10 mouse cellular contexts compared by ENCODE assay signal in genomic region chr2:31827877-31828276, GRCm38 (mm10). TPM values are rescaled to one million over a fixed set of nuclear protein-coding genes. Genes with fewer than 3 reads are reported as not detected.
DNase-seq lines count a peak whose midpoint lies in the region; ATAC-seq and TF ChIP-seq lines count a peak whose summit lies in the region.
"Had no signal": no experiment of that assay in that cellular context is flagged by ENCODE, and none has a peak within 500 bp of the region (broad histone marks: within the 10 kb centered on the region; RNA-seq: fewer than 3 reads in every experiment).

No protein-coding gene starts in this region.

- no peak overlapping the region for H3K9ac ChIP-seq in forebrain, postnatal 0 days

- H3K4me3 ChIP-seq in forebrain, postnatal 0 days (ENCODE audit: low read depth, low read length): no peak overlapping the region
- H3K4me3 ChIP-seq in heart, embryonic 10.5 days: no peak overlapping the region

- no peak for TF ChIP-seq CTCF in forebrain, postnatal 0 days (IDR thresholded peaks at IDR 0.05; ENCODE audit: low read depth)

- no peaks in the 10 kb centered on the region for H3K9me3 ChIP-seq in forebrain, postnatal 0 days (ENCODE audit: low read length)
- no peaks in the 10 kb centered on the region for H3K9me3 ChIP-seq in heart, embryonic 10.5 days

- peak; percentile 54 for DNase-seq in gastrocnemius, postnatal 10 days
- no peak for DNase-seq in gastrocnemius, postnatal 25 days
- DNase-seq in adipocyte (ENCODE audit: low spot score): peak; percentile 12
- DNase-seq in forebrain, postnatal 0 days: peak; percentile 91
- DNase-seq in layer of hippocampus, postnatal 36 days: peak; percentile 80 to 83
- DNase-seq in right cerebral cortex, postnatal 4 days: peak; percentile 94
- DNase-seq in heart, embryonic 10.5 days (ENCODE audit: low spot score): no peak
- DNase-seq in embryo, embryonic 10.5 days (ENCODE audit: low spot score): no peak

- H3K27me3 ChIP-seq in forebrain, postnatal 0 days (ENCODE audit: insufficient read depth, low read length): no peaks in the 10 kb centered on the region
- H3K27me3 ChIP-seq in heart, embryonic 10.5 days (ENCODE audit: insufficient read depth, poor library complexity, severe bottlenecking): peaks cover 79% of the 10 kb centered on the region

- 9% methylated on average over 7 of the region's 7 CpGs for WGBS in forebrain, postnatal 0 days
- WGBS in heart, embryonic 10.5 days: 52% methylated on average over 7 of the region's 7 CpGs

- peaks cover 15% of the 10 kb centered on the region for H3K4me1 ChIP-seq in forebrain, postnatal 0 days (ENCODE audit: insufficient read depth)
- H3K4me1 ChIP-seq in heart, embryonic 10.5 days: peaks cover 48% of the 10 kb centered on the region

- 0 out of 2 replicates have a peak overlapping the region, but pooled peaks have one; percentile 13 for H3K4me2 ChIP-seq in forebrain, postnatal 0 days (ENCODE audit: low read depth)

- ATAC-seq in forebrain, postnatal 0 days: peak; percentile 65

- H3K36me3 ChIP-seq in forebrain, postnatal 0 days (ENCODE audit: insufficient read depth): no peaks in the 10 kb centered on the region
- H3K36me3 ChIP-seq in heart, embryonic 10.5 days: no peaks in the 10 kb centered on the region

- H3K27ac ChIP-seq in forebrain, postnatal 0 days (ENCODE audit: low read depth, low read length): no peak overlapping the region
- no peak overlapping the region; the same call in 1 of the 2 replicates for H3K27ac ChIP-seq in heart, embryonic 10.5 days
- H3K27ac ChIP-seq: kidney, postnatal 0 days had no signal

RNA-seq across cellular contexts. Expression of gene Qrfp, which starts 17.5 kb away (rescaled TPM):
- total RNA-seq in gastrocnemius, postnatal 10 days (2021): not detected
- not detected for total RNA-seq in gastrocnemius, postnatal 25 days (2021)
- total RNA-seq in forebrain, postnatal 0 days (2014; rRNA removed): 0.08 and 0.19 TPM in 2 replicates
- polyA plus RNA-seq in forebrain, postnatal 0 days (2015; fragmentation: Nextera tagmentation; extraction: Ambion mirVana): 0.06 TPM in 1 of 2 replicates, not detected in the other
- not detected for total RNA-seq in layer of hippocampus, postnatal 36 days (2021)
- polyA plus RNA-seq in heart, embryonic 10.5 days (2016; fragmentation: Nextera tagmentation; extraction: Ambion mirVana): 0.06 TPM in 1 of 2 replicates, not detected in the other

RNA-seq across cellular contexts. Expression of gene Fibcd1, which starts 17.9 kb away (rescaled TPM):
- total RNA-seq in gastrocnemius, postnatal 10 days (2021): under 1 TPM in 1 of 2 experiments, not detected in 1; 0.05 TPM
- total RNA-seq in gastrocnemius, postnatal 25 days (2021): not detected
- total RNA-seq in forebrain, postnatal 0 days (2014; rRNA removed): 8.9 and 12.7 TPM in 2 replicates
- 5.7 and 8.5 TPM in 2 replicates for polyA plus RNA-seq in forebrain, postnatal 0 days (2015; fragmentation: Nextera tagmentation; extraction: Ambion mirVana)
- total RNA-seq in layer of hippocampus, postnatal 36 days (2021): 100 to 1,000 TPM; 105 to 114 TPM
- 0.12 and 0.36 TPM in 2 replicates for polyA plus RNA-seq in heart, embryonic 10.5 days (2016; fragmentation: Nextera tagmentation; extraction: Ambion mirVana)
- total RNA-seq: common myeloid progenitor, adult 5-6 weeks had no signal

RNA-seq across cellular contexts. Expression of gene Lamc3, which starts 59.2 kb away (rescaled TPM):
- total RNA-seq in gastrocnemius, postnatal 10 days (2021): under 1 TPM; 0.25 to 0.26 TPM
- total RNA-seq in gastrocnemius, postnatal 25 days (2021): under 1 TPM; 0.29 to 0.79 TPM
- 6.2 and 11.0 TPM in 2 replicates for total RNA-seq in forebrain, postnatal 0 days (2014; rRNA removed)
- polyA plus RNA-seq in forebrain, postnatal 0 days (2015; fragmentation: Nextera tagmentation; extraction: Ambion mirVana): 1.9 and 2.5 TPM in 2 replicates
- 1 to 10 TPM; 5.7 to 7.2 TPM for total RNA-seq in layer of hippocampus, postnatal 36 days (2021)
- 1.7 and 2.2 TPM in 2 replicates for polyA plus RNA-seq in heart, embryonic 10.5 days (2016; fragmentation: Nextera tagmentation; extraction: Ambion mirVana)

Comparison
In these comparisons a context has a peak if more than half of its experiments do, and no peak if none do; other contexts are left out.
1. DNase-seq: peak in gastrocnemius, postnatal 10 days (single experiment), adipocyte (single experiment), forebrain, postnatal 0 days (single experiment), layer of hippocampus, postnatal 36 days (2 of 2) and right cerebral cortex, postnatal 4 days (single experiment); none in gastrocnemius, postnatal 25 days (single experiment), heart, embryonic 10.5 days (single experiment) and embryo, embryonic 10.5 days (single experiment).